Mouse (Mus musculus): Measurements from ENCODE around the gene Sdc4. TPM values are rescaled to one million over a fixed set of nuclear protein-coding genes. Genes with fewer than 3 reads are reported as not detected.
A peak's percentile ranks its signal among the peaks of the same experiment; 100 is the strongest.

The Sdc4 gene
- polyA plus RNA-seq, 1 experiment from 2014 or later = 11.6 TPM

DNA sequence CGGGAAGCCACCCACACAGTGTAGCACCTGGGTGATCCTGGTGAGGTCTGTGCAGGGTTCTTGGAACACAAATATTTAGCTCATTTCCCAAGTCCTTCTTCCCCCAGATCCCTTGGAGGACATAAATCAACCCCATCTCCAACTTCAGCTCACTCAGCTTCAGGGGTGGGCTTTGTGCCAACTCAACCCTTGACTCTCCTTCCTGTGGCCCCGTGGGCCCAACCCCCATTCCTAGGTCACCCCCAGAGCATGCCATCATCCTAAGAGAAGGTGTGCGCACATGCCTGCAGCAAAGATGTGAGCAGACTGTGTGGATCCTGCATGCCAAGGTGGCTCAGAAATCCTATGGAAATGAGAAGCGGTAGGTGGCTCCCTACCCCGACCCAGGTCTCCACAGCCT, 38.2 kb downstream of the Sdc4 start:
- DNase-seq (ENCODE audit: low spot score) (no peak), ATAC-seq (ENCODE audit: low FRiP score) (no peak)
- WGBS = 49% methylated on average over 5 of the region's 5 CpGs
- H3K36me3 ChIP-seq (ENCODE audit: control insufficient read depth, insufficient read depth, low read length) = no peaks in the 10 kb centered on the region
- no peak overlapping the region for H3K9ac ChIP-seq (ENCODE audit: low read depth, low read length)
- no peak overlapping the region for H3K27ac ChIP-seq (ENCODE audit: low read depth, low read length)
- no peak overlapping the region for H3K4me3 ChIP-seq (ENCODE audit: low read depth, low read length)
- H3K4me1 ChIP-seq (replicated peaks; ENCODE audit: control insufficient read depth, insufficient read depth, low read length) = peaks cover 4% of the 10 kb centered on the region; the same call in 1 of the 2 replicates
- no peaks in the 10 kb centered on the region for H3K9me3 ChIP-seq (ENCODE audit: control insufficient read depth, low read length)
- peaks cover 85% of the 10 kb centered on the region for H3K27me3 ChIP-seq (ENCODE audit: control insufficient read depth, insufficient read depth, low read length)
- H3K4me2 ChIP-seq (replicated peaks; ENCODE audit: low read depth, low read length) = no peak overlapping the region

GRCm38 (mm10) chr2:164405060-164405459, 38.6 kb downstream of the Sdc4 start, which contains the start of gene Matn4:
Matn4 (minus strand) TSS chr2:164405160.
- H3K27ac ChIP-seq (ENCODE audit: low read depth, low read length) = no peak within 1 kb of the TSS
- peak within 1 kb of the TSS; percentile 44 for H3K4me2 ChIP-seq (replicated peaks; ENCODE audit: low read depth, low read length)
- no peak within 1 kb of the TSS for H3K9ac ChIP-seq (ENCODE audit: low read depth, low read length)
- peaks cover 86% of the 10 kb centered on the region for H3K27me3 ChIP-seq (ENCODE audit: control insufficient read depth, insufficient read depth, low read length)
- H3K36me3 ChIP-seq (ENCODE audit: control insufficient read depth, insufficient read depth, low read length) = no peaks in the 10 kb centered on the region
- H3K4me1 ChIP-seq (replicated peaks; ENCODE audit: control insufficient read depth, insufficient read depth, low read length) = peaks cover 4% of the 10 kb centered on the region; the same call in 1 of the 2 replicates
- DNase-seq (ENCODE audit: low spot score) (no peak), ATAC-seq (ENCODE audit: low FRiP score) (no peak)
- no peaks in the 10 kb centered on the region for H3K9me3 ChIP-seq (ENCODE audit: control insufficient read depth, low read length)
- H3K4me3 ChIP-seq (ENCODE audit: low read depth, low read length) = peak within 1 kb of the TSS; percentile 23
- 4% methylated on average over 9 of the region's 9 CpGs for WGBS

DNA sequence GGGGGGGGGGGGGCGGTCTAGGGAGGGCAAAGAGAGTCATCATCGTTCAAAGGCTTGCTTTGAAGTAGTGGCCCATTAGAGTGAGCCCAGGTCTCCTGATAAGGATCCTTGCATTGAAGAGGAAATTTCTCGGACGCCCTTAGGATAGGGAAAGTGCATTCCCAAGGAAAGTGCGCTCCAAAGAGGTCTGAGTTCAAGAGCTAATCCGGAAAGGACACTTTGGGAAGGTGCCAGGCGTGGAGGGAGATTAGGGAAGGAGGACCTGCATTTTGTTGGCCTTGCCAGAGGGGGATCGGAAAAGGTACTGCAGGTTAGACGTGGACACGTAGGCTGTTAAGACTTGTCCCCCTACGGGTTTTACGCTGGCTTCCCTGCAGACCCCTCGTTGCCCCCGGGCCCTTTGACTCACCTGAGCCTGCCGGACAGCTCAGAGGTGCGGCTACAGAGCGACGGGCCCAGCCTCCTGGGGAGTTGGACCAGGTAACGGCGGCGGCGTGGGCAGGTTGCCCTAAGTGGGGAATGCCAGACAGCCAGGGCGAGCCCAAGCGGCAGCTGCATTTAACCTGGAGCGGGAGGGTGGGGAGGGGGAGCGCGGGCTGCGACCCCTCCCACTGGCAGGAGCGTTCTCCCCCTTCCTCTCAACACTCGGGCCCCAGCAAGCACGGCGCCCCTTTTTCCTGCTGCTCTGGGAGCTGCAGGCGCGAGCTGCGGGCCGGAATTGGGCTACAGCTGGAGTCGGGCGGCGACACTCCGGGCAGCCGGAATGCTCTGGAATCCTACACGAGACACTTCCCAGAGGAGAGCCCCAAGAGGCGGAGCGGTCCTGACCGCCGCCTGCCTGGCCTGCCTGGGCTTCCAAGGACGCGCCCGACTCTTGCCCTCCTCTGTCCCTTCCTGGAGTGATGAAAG, 39.4 kb downstream of the Sdc4 start:
- no peak overlapping the region for H3K27ac ChIP-seq (ENCODE audit: low read depth, low read length)
- 1% methylated on average over 44 of the region's 49 CpGs for WGBS

DNA sequence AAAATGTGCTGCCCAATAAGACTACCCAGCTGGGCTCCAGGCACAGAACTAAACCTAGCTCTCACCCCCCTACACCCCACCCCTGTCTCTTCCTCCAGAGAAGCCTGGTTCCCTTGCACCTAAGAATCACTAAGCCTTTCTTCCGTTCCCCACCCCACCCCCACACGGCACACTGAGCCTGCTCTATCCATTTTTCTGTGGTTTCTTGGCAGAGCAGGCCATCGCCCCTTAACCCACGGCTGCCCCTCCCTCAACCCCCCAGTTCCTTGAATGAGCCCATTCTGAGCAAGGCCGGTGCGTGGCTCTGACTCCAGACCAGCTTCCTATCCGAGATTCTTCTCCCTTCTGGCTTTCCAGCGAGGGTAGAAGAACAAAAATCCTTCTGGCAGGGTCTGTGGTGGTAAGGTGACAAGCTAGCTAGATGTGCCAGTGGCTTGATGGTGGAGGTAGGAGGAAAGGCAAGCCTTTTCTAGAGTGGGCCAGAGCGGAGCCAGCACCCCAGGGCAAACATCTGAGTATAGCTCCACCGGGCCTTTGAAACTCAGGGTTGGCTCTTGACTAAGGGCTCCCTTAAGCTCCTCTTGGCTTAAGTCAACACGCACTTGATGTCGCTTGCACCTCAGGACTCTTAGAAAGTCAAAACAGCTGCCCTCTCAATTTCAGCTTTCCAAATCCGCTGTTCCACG, 40.1 kb downstream of the Sdc4 start:
- no peak for DNase-seq (ENCODE audit: low spot score)
- H3K9me3 ChIP-seq (ENCODE audit: control insufficient read depth, low read length) = no peaks in the 10 kb centered on the region
- no peak overlapping the region for H3K9ac ChIP-seq (ENCODE audit: low read depth, low read length)
- peaks cover 92% of the 10 kb centered on the region for H3K27me3 ChIP-seq (ENCODE audit: control insufficient read depth, insufficient read depth, low read length)
- H3K36me3 ChIP-seq (ENCODE audit: control insufficient read depth, insufficient read depth, low read length) = no peaks in the 10 kb centered on the region
- no peak overlapping the region for H3K27ac ChIP-seq (ENCODE audit: low read depth, low read length)
- H3K4me1 ChIP-seq (replicated peaks; ENCODE audit: control insufficient read depth, insufficient read depth, low read length) = peaks cover 4% of the 10 kb centered on the region; the same call in 1 of the 2 replicates
- no peak; the same call in 1 of the 2 replicates for ATAC-seq (ENCODE audit: low FRiP score)
- 9% methylated on average over 14 of the region's 14 CpGs for WGBS
- H3K4me3 ChIP-seq (ENCODE audit: low read depth, low read length) = no peak overlapping the region
- H3K4me2 ChIP-seq (replicated peaks; ENCODE audit: low read depth, low read length) = no peak overlapping the region; the same call in 1 of the 2 replicates

More for the DNA sequence above, 39.4 kb downstream of the Sdc4 start:
- peaks cover 91% of the 10 kb centered on the region for H3K27me3 ChIP-seq (ENCODE audit: control insufficient read depth, insufficient read depth, low read length)
- no peaks in the 10 kb centered on the region for H3K36me3 ChIP-seq (ENCODE audit: control insufficient read depth, insufficient read depth, low read length)
- no peak overlapping the region for H3K9ac ChIP-seq (ENCODE audit: low read depth, low read length)
- peaks cover 4% of the 10 kb centered on the region; the same call in 1 of the 2 replicates for H3K4me1 ChIP-seq (replicated peaks; ENCODE audit: control insufficient read depth, insufficient read depth, low read length)
- peak overlapping the region; percentile 44 for H3K4me2 ChIP-seq (replicated peaks; ENCODE audit: low read depth, low read length)
- no peak for ATAC-seq (ENCODE audit: low FRiP score)
- DNase-seq (ENCODE audit: low spot score) = peak; percentile 55
- H3K9me3 ChIP-seq (ENCODE audit: control insufficient read depth, low read length) = no peaks in the 10 kb centered on the region
- peak overlapping the region; percentile 23 for H3K4me3 ChIP-seq (ENCODE audit: low read depth, low read length)

DNA sequence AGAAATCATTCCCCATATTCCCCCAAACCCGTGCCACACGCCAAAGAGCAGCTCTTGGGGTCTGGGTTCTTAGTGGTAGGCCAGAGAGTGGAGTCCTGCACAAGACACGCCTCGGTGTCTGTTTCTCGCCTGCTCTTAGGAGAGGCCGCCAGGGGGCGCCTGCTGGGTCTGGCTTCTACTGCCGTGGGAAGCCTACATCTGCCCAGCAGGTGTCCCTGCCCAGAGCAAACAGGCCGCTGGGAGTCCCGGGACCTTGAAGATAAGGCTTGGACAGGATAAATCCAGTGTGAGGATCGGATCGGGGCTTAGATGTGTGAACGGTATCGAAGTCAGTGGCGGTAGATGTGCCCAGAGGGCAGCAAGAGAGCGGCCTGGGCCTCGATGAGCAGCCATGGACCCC, 40.8 kb downstream of the Sdc4 start, which contains the start of gene Rbpjl:
Gene Rbpjl, plus strand, starts transcription at position 236 of the 400 bp plus-strand sequence.
- H3K9ac ChIP-seq (ENCODE audit: low read depth, low read length) = no peak within 1 kb of the TSS
- 0 out of 2 replicates have a peak, but pooled peaks have one; percentile 10 for ATAC-seq (ENCODE audit: low FRiP score)
- H3K36me3 ChIP-seq (ENCODE audit: control insufficient read depth, insufficient read depth, low read length) = no peaks in the 10 kb centered on the region
- no peak within 1 kb of the TSS for H3K27ac ChIP-seq (ENCODE audit: low read depth, low read length)
- peak; percentile 89 for DNase-seq (ENCODE audit: low spot score)
- H3K4me1 ChIP-seq (replicated peaks; ENCODE audit: control insufficient read depth, insufficient read depth, low read length) = peaks cover 4% of the 10 kb centered on the region; the same call in 1 of the 2 replicates
- H3K4me2 ChIP-seq (replicated peaks; ENCODE audit: low read depth, low read length) = no peak within 1 kb of the TSS; the same call in 1 of the 2 replicates
- 3% methylated on average over 17 of the region's 17 CpGs for WGBS
- no peak within 1 kb of the TSS for H3K4me3 ChIP-seq (ENCODE audit: low read depth, low read length)
- no peaks in the 10 kb centered on the region for H3K9me3 ChIP-seq (ENCODE audit: control insufficient read depth, low read length)
- H3K27me3 ChIP-seq (ENCODE audit: control insufficient read depth, insufficient read depth, low read length) = peaks cover 87% of the 10 kb centered on the region

- Histone ChIP-seq H3K36me3 (ENCODE audit: control insufficient read depth, insufficient read depth, low read length) (no peaks in the 10 kb centered on the region), H3K27ac (ENCODE audit: low read depth, low read length) (no peak overlapping the region), H3K9ac (ENCODE audit: low read depth, low read length) (no peak overlapping the region), H3K4me1 (replicated peaks; ENCODE audit: control insufficient read depth, insufficient read depth, low read length) (no peaks in the 10 kb centered on the region), H3K4me3 (ENCODE audit: low read depth, low read length) (no peak overlapping the region), H3K27me3 (ENCODE audit: control insufficient read depth, insufficient read depth, low read length) (peaks cover 33% of the 10 kb centered on the region), H3K9me3 (ENCODE audit: control insufficient read depth, low read length) (no peaks in the 10 kb centered on the region), H3K4me2 (replicated peaks; ENCODE audit: low read depth, low read length) (no peak overlapping the region)
- ATAC-seq (ENCODE audit: low FRiP score) (no peak), DNase-seq (ENCODE audit: low spot score) (no peak)
- 76% methylated on average over 12 of the region's 12 CpGs for whole genome bisulfite sequencing
Observed at GRCm38 (mm10) chr2:164396911-164397310, 46.8 kb downstream of the Sdc4 start.

- Histone ChIP-seq H3K36me3 (ENCODE audit: control insufficient read depth, insufficient read depth, low read length) (no peaks in the 10 kb centered on the region), H3K27me3 (ENCODE audit: control insufficient read depth, insufficient read depth, low read length) (peaks cover 25% of the 10 kb centered on the region), H3K4me2 (replicated peaks; ENCODE audit: low read depth, low read length) (no peak overlapping the region), H3K27ac (ENCODE audit: low read depth, low read length) (no peak overlapping the region), H3K4me1 (replicated peaks; ENCODE audit: control insufficient read depth, insufficient read depth, low read length) (no peaks in the 10 kb centered on the region), H3K4me3 (ENCODE audit: low read depth, low read length) (no peak overlapping the region), H3K9me3 (ENCODE audit: control insufficient read depth, low read length) (no peaks in the 10 kb centered on the region), H3K9ac (ENCODE audit: low read depth, low read length) (no peak overlapping the region)
- no peak for ATAC-seq (ENCODE audit: low FRiP score)
- DNase-seq (ENCODE audit: low spot score) = no peak
- WGBS = 92% methylated on average over 7 of the region's 7 CpGs
Observed at GRCm38 (mm10) chr2:164396076-164396475, 47.6 kb downstream of the Sdc4 start.

DNA sequence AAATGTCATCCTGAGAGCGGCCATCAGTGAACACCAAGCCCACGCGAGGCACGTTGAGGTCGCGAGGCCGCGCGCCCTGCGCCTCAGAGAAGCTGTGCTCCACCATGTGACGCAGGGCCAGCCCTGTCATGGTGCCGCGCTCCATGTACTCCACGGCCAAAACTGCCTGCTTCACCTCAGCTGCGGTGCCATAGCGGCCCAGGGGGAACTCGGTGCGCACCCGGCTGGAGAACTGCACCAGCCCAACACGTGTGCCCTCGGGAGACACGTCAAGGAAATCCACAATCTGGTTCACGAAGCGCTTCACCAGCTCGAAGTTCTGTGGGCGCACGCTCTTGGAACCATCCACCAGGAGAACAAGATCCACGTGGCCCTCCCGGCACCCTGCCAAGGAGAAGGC, 50.6 kb downstream of the Sdc4 start:
- no peak overlapping the region for H3K4me2 ChIP-seq (replicated peaks; ENCODE audit: low read depth, low read length)
- ATAC-seq (ENCODE audit: low FRiP score) = no peak
- WGBS = 78% methylated on average over 29 of the region's 29 CpGs

More for the DNA sequence above, 50.6 kb downstream of the Sdc4 start:
- Histone ChIP-seq H3K4me1 (replicated peaks; ENCODE audit: control insufficient read depth, insufficient read depth, low read length) (no peaks in the 10 kb centered on the region), H3K4me3 (ENCODE audit: low read depth, low read length) (no peak overlapping the region), H3K9ac (ENCODE audit: low read depth, low read length) (no peak overlapping the region), H3K27ac (ENCODE audit: low read depth, low read length) (no peak overlapping the region), H3K27me3 (ENCODE audit: control insufficient read depth, insufficient read depth, low read length) (peaks cover 7% of the 10 kb centered on the region), H3K9me3 (ENCODE audit: control insufficient read depth, low read length) (no peaks in the 10 kb centered on the region), H3K36me3 (ENCODE audit: control insufficient read depth, insufficient read depth, low read length) (no peaks in the 10 kb centered on the region)
- no peak for DNase-seq (ENCODE audit: low spot score)
